Mouse (Mus musculus) thymus, adult 2 months (tissue): ENCODE measurements around the gene Ifit3b.
"Not testable (repeated sequence)": the region's sequence is repeated elsewhere in the genome, so short reads cannot be mapped to it uniquely, and the experiment has no call there.

Experiments
- CTCF ChIP-seq: fragments of 200-500 bp; IDR thresholded peaks from 2 replicates; pipeline ENCODE4 v1.5.1; 2012; ENCODE audit warnings: mild to moderate bottlenecking, control low read depth, low read length, moderate library complexity, borderline replicate concordance; ENCODE audit not compliant: control insufficient read depth, poor library complexity, insufficient read depth; ENCODE audit errors: extremely low read depth
- POLR2A ChIP-seq: fragments of 200-500 bp; IDR thresholded peaks from 2 replicates; pipeline ENCODE4 v1.6.1; 2012; ENCODE audit warnings: mild to moderate bottlenecking, low read length, control low read depth, moderate library complexity; ENCODE audit not compliant: control insufficient read depth, poor library complexity, insufficient read depth; ENCODE audit errors: extremely low read depth

GRCm38 (mm10) chr19:34594523-34594922 lies 13.2 kb upstream of the Ifit3b start:
- not testable (repeated sequence) for TF ChIP-seq POLR2A, CTCF
